Mouse (Mus musculus): ENCODE measurements around the gene Fgl2.

The Fgl2 gene

GRCm38 (mm10) chr5:21382678-21383077 is 10.2 kb downstream of the Fgl2 start:
- in situ Hi-C loops (cut with MboI; ENCODE audit: low pct_unique_long_range_greater_than_20kb in 1 of 2, low sequenced_read_pairs in 2 of 2, unreplicated experiment in 1 of 2): no loop called here

- in situ Hi-C loops (cut with MboI; ENCODE audit: low pct_unique_long_range_greater_than_20kb in 1 of 2, low sequenced_read_pairs in 2 of 2, unreplicated experiment in 1 of 2): no loop called here
These were observed 11.2 kb downstream of the Fgl2 start for GRCm38 (mm10) chr5:21383392-21384251.

- in situ Hi-C loops (cut with MboI; ENCODE audit: low pct_unique_long_range_greater_than_20kb in 1 of 2, low sequenced_read_pairs in 2 of 2, unreplicated experiment in 1 of 2): no loop called here
These were observed 12.0 kb downstream of the Fgl2 start for GRCm38 (mm10) chr5:21384252-21384960.

GRCm38 (mm10) chr5:21384976-21385375 is 12.5 kb downstream of the Fgl2 start:
- in situ Hi-C loops (cut with MboI; ENCODE audit: low pct_unique_long_range_greater_than_20kb in 1 of 2, low sequenced_read_pairs in 2 of 2, unreplicated experiment in 1 of 2): no loop called here

GRCm38 (mm10) chr5:21386432-21386831 is 14.0 kb downstream of the Fgl2 start:
- in situ Hi-C loops (cut with MboI; ENCODE audit: low pct_unique_long_range_greater_than_20kb in 1 of 2, low sequenced_read_pairs in 2 of 2, unreplicated experiment in 1 of 2): no loop called here

- in situ Hi-C loops (cut with MboI; ENCODE audit: low pct_unique_long_range_greater_than_20kb in 1 of 2, low sequenced_read_pairs in 2 of 2, unreplicated experiment in 1 of 2): no loop called here
These were observed 14.9 kb downstream of the Fgl2 start for GRCm38 (mm10) chr5:21387340-21387739.

- in situ Hi-C loops (cut with MboI; ENCODE audit: low pct_unique_long_range_greater_than_20kb in 1 of 2, low sequenced_read_pairs in 2 of 2, unreplicated experiment in 1 of 2): no loop called here
These were observed 16.4 kb downstream of the Fgl2 start for GRCm38 (mm10) chr5:21388855-21389254.

- in situ Hi-C loops (cut with MboI; ENCODE audit: low pct_unique_long_range_greater_than_20kb in 1 of 2, low sequenced_read_pairs in 2 of 2, unreplicated experiment in 1 of 2): no loop called here
These were observed 19.4 kb downstream of the Fgl2 start for GRCm38 (mm10) chr5:21391616-21392384.

GRCm38 (mm10) chr5:21394562-21394961 is 22.1 kb downstream of the Fgl2 start:
- in situ Hi-C loops (cut with MboI; ENCODE audit: low pct_unique_long_range_greater_than_20kb in 1 of 2, low sequenced_read_pairs in 2 of 2, unreplicated experiment in 1 of 2): no loop called here

- in situ Hi-C loops (cut with MboI; ENCODE audit: low pct_unique_long_range_greater_than_20kb in 1 of 2, low sequenced_read_pairs in 2 of 2, unreplicated experiment in 1 of 2): no loop called here
These were observed 22.9 kb downstream of the Fgl2 start for GRCm38 (mm10) chr5:21395205-21395840.

- in situ Hi-C loops (cut with MboI; ENCODE audit: low pct_unique_long_range_greater_than_20kb in 1 of 2, low sequenced_read_pairs in 2 of 2, unreplicated experiment in 1 of 2): no loop called here
These were observed 38.8 kb downstream of the Fgl2 start for GRCm38 (mm10) chr5:21411261-21411666.

- in situ Hi-C loops (cut with MboI; ENCODE audit: low pct_unique_long_range_greater_than_20kb in 1 of 2, low sequenced_read_pairs in 2 of 2, unreplicated experiment in 1 of 2): no loop called here
These were observed 39.6 kb downstream of the Fgl2 start for GRCm38 (mm10) chr5:21412056-21412455.

- in situ Hi-C loops (cut with MboI; ENCODE audit: low pct_unique_long_range_greater_than_20kb in 1 of 2, low sequenced_read_pairs in 2 of 2, unreplicated experiment in 1 of 2): no loop called here
These were observed 40.9 kb downstream of the Fgl2 start for GRCm38 (mm10) chr5:21413322-21413721.

GRCm38 (mm10) chr5:21414116-21414820 is 41.8 kb downstream of the Fgl2 start:
- in situ Hi-C loops (cut with MboI; ENCODE audit: low pct_unique_long_range_greater_than_20kb in 1 of 2, low sequenced_read_pairs in 2 of 2, unreplicated experiment in 1 of 2): no loop called here

GRCm38 (mm10) chr5:21418613-21419012 is 46.2 kb downstream of the Fgl2 start:
- in situ Hi-C loops (cut with MboI; ENCODE audit: low pct_unique_long_range_greater_than_20kb in 1 of 2, low sequenced_read_pairs in 2 of 2, unreplicated experiment in 1 of 2): no loop called here

GRCm38 (mm10) chr5:21420609-21421008 is 48.2 kb downstream of the Fgl2 start:
- in situ Hi-C loops (cut with MboI; ENCODE audit: low pct_unique_long_range_greater_than_20kb in 1 of 2, low sequenced_read_pairs in 2 of 2, unreplicated experiment in 1 of 2): no loop called here

- in situ Hi-C loops (cut with MboI; ENCODE audit: low pct_unique_long_range_greater_than_20kb in 1 of 2, low sequenced_read_pairs in 2 of 2, unreplicated experiment in 1 of 2): no loop called here
These were observed 52.5 kb downstream of the Fgl2 start, which contains the start of the genes Ccdc146 and Fam185a for GRCm38 (mm10) chr5:21424614-21425602. Gene Ccdc146, minus strand, starts transcription at chr5:21424677. Gene Fam185a, plus strand, starts transcription at chr5:21424958.

Data from mouse embryonic stem cell (cell line).